Mouse (Mus musculus): Measurements from ENCODE around the gene H2afv.
"Not testable (repeated sequence)": the region's sequence is repeated elsewhere in the genome, so short reads cannot be mapped to it uniquely, and the experiment has no call there.

H2afv gene

DNA sequence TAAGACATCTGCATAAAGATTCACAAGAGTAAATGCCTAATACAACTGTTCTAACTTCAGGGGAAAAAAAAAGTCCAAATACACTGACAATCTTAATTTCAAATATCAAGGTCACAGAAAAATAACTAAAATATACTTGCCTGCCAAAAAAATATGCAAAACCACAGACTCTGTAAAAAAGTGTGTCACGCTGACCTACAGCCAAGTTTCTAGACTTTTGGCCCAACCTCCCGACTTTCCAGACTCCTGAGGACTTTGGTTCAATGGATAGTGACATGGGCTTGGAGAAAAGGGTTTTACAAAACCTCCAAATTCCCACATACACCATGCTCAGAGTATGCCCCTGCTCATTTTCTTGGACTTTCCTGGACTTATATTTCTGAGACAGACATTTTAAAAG lies 24.3 kb upstream of the H2afv start:
- DNase-seq: peak in 1 of 2 experiments; percentile 15

DNA sequence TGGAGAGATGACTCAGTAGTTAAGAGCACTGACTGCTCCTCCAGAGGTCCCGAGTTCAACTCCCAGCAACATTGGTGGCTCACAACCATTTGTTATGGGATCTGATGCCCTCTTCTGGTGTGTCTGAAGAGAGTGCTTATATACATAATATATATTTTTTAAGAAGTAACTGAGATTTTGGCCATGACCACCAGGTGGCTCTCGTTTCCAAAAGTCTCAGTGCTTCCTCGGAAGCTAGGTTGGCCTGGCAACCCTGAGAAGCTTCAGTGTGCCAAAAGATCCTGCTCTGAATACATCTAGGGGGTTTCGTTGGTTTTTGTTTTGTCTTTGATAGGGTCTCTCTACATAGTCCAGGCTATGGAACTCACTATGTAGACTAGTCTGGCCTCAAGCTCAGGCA lies 20.9 kb upstream of the H2afv start:
- peak; percentile 73 to 81 for DNase-seq

DNA sequence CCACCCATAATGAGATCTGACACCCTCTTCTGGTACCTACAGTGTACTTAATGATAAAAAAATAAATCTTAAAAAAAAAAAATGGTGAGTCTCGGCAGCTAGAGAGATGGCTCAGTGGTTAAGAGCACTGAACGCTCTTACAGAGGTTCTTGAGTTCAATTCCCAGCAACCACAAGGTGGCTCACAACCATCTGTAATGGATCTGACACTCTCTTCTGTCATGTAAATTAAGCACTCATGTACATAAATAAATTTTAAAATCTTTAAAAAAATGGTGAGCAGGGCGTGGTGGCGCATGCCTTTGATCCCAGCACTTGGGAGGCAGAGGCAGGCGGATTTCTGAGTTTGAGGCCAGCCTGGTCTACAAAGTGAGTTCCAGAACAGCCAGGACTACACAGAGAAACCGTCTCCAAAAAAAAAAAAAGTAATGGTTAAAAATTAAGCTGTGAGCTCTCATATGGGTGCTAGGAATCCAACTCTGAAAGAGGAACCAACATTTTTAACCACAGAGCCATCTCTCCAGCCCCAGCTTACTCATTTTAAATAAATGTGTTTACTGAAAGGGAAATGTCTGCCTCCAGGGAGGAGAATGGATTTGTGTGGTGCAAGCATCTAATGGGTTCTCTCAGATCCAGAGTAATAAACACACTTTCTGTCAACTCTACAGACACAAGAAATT lies 19.1 kb upstream of the H2afv start:
- no peak for DNase-seq

DNA sequence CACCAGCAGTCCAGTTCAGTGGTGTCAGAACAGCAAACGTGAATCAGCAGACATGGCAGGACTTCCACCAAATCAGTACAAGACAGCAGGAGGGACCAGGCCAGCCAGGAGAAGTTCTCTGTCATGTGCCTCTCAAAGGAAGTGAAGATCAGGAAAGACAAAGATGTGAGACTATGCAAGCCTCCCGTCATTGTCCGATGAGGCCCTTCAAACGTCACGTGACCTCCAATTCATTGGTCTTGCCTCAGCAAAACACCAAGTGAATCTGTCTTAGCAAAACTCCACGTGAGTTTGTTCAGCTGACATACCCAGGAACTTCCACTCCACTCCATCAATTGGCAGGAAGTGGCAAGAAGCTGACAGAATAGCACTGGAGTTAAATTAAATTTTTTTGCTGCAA lies 11.8 kb upstream of the H2afv start:
- DNase-seq: no peak

DNA sequence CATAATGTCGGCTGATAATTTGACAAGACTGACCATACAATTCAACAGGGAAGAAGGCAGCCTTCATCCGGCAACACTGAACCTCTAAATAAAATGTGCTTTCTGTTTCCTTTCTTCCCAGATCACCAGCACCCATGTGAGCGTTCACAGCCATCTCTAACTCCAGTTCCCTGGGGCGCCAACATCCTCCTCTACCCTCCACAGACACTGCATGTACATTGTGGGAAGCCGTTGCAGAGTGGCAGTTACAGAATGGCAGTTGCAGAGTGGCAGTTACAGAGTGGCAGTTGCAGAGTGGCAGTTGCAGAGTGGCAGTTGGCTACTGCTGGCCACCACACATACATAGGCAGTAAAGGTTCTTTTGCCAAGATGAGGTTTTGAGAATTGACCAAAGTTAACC lies 3.9 kb upstream of the H2afv start:
- DNase-seq: not testable (repeated sequence)

DNA sequence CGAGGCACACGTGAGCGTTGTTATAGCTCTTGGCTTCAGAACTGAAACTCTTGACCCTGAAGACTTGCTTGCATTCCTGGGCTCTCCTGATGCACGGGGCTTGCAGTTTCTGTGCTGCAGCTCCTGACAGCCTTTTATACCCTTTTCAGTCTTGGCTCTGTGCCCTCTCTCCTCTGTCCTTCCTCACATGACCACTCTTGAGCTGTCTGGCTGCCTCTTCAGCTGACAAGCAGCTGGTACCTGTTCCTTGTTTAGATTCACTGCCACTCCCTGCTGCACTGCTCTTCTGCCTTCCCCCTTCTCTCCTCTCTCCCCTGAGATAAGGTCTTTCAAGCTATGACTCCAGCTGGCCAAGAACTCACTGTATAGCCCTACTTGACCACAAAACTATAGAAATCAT lies 3.2 kb upstream of the H2afv start:
- DNase-seq: no peak

DNA sequence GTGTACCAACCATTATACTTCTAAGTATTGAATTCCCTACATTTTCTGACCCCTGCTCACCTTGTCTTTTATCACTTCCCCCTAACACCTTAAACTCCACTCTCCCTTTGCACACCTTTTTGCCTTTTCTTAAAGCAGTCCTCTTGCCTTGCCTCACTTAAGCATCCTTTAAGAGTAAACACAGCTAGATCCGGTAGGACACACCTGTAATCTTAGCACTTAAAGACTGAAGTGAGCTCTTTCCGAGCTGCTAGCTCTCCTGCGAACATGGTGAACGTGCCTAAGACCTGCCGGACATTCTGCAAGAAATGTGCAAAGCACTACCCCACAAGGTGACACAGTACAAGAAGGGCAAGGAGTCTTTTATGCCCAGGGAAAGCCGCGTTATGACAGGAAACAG lies 1.7 kb upstream of the H2afv start:
- no peak for DNase-seq

DNA sequence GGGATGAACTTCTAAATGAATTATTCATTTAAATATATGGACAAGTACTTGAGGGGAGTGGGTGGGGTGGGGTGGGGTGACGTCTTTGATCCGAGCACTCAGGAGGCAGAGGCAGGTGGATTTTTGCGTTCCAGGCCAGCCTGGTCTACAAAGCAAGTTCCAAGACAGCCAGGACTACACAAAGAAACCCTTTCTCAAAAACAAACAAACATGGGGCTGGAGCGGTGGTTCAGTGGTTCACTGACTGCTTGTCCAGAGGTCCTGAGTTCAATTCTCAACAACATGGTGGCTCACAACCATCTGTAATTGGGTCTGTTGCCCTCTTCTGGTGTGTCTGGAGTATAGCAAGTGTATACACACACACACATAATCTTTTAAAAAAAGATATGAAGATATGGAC lies 1.2 kb upstream of the H2afv start:
- no peak for DNase-seq

DNA sequence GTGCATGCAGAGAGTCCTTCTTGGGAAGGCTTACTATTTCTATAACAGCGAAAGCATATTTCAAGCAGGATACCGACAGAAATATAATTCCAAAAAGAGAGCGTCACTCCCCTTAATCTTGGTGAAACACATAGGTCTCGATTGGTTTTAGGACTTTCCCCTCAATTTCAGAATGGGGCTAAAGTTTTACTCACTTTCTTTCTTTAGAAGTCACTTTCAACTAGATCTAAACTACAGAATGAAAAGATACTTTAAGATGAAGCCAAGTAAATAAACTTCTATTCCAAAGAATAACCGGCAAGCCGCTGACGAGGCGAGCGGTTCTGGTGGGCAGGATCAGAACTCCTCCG lies 541 bp downstream of the H2afv start:
- DNase-seq: no peak

DNA sequence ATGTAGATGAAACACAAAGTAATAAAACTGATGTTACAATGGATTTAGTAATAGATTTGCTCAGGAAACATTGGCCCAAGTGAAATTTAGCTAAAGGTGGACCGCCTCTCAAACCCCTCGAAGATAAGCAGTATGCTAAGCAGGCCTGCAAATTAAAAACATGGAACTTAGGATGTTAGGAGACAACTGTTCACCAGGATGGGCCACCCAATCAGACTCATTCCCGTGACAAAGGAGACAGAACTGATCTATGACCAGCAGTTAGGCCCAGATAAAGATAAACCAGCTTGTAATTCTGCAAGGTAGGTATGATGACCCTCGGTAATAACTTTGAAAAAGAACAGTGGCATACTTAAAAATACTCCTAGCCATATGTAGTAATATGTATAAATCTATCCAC lies 1.1 kb downstream of the H2afv start:
- no peak for DNase-seq

DNA sequence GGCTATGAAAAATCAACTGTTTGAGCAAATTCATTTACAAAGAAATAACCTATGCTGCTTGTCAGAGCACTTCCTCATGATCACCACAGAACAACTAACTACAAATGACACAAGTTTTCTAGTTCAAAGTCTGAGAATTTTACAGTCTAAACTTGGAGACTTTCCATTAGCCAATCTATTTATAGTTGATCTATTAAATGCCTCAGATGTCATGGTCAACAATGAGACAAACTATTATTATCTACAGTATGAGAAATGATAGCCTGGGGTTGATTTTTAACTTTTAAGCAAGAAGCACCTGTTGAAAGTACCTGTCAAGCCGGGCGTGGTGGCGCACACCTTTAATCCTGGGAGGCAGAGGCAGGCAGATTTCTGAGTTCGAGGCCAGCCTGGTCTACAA lies 1.7 kb downstream of the H2afv start:
- DNase-seq: no peak

DNA sequence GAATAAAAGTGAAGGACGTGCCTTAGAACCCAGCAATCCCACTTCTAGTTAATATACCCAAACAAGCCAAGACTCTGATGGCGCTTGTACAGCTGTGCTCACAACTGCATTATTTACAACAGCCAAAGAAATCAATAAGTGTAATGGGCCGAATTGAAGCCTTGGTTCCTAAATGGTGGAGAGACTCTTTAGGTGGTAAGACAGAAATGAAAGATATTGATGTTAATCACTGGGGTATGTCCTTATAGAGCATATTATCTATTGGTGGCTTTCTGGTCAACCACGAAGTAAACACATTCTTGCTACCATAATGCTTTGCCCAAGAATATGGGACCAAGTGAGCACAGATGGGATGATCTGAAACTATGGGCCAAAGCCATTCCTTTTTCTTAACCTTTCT lies 4.1 kb downstream of the H2afv start:
- DNase-seq: no peak

DNA sequence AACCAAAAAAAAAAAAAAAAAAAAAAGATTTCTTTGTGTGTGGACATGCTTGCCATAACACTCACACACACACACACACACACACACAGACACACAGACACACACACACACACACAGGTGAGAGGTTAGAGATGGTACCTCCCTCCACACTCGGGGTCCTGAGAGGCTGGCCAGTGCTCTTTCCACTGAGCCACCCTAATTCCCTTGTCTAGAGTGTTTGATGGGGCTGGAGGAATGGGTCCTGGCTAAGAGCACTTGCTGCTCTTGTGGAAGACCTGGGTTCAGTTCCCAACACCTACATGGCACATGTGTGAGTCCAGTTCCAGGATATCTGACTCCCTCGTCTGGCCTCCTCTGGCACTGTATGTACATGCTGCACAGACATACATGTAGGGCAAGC lies 6.6 kb downstream of the H2afv start:
- no peak for DNase-seq

DNA sequence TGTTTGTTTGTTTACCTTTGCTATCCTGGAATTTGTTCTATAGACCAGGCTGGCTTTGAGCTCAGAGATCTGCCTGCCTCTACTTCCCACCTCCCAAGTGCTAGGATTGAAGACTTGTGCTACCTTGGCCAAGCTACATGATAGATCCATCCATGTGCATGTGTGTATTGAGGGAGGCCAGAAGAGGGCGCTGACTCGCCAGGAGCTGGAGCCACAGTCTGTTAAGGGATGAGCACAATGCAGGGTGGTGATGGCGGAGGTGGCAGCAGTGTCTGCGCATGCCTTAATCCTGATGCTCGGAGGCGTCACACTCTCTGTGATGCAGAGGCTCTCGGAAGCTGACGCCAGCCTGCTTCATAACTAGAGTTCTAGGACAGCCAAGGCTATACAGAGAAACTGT lies 7.8 kb downstream of the H2afv start:
- DNase-seq: peak; percentile 59 to 79

DNA sequence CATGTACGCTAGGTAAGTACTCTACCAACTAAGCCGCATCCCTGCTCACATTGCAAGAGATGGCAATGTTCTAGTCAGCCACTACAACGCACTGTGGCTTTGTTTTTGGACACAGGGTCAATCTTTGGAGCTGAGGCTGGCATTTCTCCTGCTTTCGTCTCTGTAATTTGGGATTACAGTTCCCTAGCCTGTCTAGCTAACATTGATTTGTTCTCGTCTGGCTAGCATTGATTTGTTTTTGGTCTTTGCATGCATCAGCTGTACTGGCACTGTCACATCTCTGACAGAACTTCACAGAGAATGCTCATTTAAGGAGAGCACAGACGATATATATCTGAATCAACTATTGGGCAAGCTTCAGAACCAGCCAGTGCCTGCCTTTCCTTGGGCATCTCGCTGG lies 14.1 kb downstream of the H2afv start:
- no peak for DNase-seq

DNA sequence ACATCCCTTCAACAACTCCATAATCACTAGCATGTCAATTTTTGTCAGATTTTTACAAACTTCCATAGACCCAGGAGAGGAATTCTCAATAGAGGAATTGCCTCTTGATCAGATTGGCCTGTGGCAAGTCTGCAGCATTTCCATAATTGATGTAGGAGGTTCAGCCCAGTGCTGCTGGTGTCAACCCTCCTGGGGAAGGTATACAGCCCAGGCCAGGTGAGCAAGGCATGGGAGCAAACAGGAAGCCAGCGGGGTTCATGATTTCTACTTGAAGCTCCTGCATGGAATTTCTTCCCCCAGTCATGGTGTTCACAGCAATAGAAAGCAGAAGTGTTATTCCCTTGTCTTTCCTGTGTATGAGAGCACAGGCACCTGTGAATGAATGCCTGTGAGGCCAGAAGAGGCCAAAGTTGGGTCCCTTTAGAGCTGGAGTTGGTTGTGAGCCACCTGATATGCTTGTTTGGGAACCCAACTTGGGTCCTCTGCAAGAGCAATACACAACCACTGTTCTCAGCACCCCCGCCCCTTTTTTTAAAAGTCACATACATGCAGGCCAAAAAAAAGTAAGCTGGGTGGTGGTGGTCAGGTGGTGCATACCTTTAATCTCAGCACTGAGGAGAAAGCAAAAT lies 23.4 kb downstream of the H2afv start:
- DNase-seq: no peak

DNA sequence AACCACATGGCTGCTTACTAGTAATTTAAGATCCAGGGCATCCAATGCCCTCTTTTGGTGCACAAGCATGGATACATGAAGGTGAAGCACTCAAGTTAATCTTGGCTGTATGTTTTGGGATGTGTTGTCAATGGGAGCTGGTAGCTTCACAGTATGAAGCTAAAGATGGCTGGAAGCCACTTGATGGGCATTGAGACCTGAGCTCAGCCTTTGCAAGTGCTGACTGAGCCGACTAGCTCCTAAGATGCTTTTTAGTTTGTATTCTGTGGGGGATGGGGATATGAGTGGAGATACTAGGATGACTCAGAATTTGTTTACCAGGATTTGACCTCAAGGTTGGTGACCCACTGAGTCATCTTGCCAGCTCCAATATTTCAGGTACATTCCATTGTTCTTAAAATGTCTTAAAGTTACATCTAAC lies 23.9 kb downstream of the H2afv start:
- no peak for DNase-seq

DNA sequence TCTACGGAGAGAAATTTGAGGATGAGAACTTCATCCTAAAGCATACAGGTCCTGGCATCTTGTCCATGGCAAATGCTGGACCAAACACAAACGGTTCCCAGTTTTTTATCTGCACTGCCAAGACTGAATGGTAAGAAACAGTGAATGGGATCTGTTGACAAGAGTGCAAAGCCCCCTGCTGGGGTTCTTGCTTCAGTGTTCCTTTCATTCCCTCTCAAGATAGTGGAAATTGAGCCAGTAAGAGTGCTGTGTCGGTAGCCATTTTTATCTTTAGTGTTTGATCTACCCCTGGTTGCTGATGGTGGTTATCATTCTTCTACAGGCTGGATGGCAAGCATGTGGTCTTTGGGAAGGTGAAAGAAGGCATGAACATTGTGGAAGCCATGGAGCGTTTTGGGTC lies 25.1 kb downstream of the H2afv start:
- not testable (repeated sequence) for DNase-seq

DNA sequence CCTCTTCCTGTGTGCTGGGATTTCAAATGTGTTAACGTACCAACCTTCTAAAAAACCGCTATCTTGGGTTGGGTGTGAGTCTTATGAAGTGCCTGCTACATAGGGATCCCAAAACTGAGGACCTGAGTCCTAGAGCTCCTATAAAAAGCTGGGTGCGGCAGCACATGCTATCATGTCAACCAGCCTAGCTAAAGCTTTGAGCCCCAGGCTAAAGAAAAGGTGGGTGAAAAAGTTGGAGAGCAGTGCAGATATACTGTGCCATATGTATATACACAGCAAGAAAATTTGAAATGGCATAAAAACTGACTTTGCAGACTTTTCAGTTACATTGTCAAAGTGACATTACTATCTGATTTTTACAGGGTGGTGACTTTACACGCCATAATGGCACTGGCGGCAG lies 25.5 kb downstream of the H2afv start:
- DNase-seq: no peak

DNA sequence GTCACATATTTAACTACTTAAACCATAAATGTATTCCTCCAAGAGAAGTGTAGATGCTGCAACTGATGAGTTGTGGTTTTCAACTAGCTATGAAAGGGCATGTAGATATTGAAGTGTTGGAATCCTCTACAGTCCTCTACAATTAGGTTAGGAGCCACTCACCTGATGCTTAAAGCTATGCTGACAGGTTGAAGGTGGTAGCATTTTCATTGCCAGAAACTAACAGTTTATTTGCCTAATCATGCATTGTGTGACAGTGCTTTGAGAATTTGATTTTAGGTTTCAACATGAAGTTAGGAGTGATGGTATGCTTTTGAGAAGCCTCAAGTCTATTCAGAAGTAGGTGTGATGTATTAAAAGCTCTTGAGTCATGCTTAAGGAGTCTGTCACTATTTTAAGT lies 26.8 kb downstream of the H2afv start:
- no peak for DNase-seq

DNA sequence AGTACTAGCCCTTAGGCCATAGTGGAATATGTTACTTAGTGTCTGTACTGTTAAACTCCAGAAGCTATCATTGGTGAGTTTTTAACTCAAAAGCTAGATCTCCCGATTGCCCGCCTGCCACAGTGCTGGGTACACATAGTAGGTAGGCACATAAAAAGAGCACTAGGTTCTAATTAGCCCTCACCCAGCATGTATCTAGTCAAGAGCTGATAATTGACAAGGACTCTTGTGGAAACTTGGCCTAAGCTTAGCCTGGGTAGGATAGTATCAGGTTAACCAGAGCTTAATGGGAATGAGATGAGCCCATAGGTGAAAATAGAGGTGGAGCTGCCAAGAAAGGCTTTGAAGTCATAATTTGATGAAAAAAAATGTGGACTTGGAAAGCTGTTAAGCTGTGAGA lies 27.2 kb downstream of the H2afv start:
- no peak for DNase-seq

DNA sequence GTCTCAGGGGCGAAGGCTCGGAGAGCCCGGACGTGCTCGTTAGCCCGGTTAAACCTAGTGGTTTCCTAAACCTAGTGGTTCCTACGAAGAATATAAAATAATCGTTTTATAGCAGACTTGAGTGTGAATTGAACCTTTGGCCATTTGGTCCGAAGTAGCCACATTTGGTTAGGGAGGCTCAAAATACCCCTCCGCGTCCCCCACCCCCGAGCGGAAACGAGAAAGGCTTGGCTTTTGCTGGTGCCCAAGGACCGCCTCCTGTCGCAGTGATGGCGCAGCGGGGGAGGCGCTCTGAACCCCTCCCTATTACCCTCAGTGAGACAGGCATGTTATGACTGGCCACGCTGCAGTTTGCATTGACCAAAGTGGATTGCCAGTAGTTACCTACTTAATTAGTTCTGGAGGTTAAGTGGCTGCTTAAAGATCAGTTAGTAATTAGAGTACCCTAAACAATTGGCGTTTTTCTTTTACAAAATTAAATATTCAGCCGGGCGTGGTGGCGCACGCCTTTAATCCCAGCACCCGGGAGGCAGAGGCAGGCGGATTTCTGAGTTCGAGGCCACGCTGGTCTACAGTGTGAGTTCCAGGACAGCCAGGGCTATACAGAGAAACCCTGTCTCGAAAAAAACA lies 27.7 kb downstream of the H2afv start:
- DNase-seq: peak; percentile 84 to 91

DNA sequence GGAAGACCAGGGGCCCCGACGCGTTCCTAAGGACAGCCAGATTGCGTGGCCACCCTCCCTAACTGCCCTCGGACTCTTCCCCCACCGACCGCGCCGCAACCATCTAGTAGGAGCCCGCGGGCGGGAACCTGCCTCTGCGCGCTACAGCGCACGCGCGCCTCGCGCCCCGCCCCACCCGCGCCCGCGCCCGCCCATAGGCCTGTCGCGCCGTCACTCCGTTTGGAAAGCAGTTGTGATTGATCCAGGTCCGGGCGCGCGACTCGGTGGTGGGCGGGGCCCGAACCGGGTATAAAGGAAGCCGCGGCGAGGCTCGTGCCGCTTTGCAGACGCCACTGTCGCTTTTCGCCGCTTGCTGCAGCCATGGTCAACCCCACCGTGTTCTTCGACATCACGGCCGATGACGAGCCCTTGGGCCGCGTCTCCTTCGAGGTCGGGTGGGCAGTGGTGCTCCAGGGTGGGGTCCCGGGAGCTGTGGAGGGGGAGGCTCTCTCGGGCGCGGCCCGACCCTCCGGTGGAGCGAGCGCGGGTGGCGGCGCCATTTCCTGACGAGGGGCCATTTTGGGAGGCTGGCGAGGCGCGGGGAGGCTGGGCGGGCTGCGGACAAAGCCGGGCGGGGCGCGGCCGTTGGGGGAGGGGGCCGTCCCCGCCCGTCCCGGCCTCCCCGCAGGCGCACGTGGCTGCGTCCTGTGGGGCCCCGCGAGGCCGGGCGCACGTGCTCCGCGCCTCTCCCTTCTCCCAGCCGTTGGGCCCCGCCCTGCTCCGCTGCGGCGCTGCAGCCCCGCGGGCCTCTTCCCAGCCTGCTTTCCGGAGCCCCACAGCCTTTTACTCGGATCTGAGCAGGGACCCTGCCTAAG lies 28.5 kb downstream of the H2afv start:
- peak; percentile 100 for DNase-seq

All from cerebellum, postnatal 25 days (tissue).